Mouse (Mus musculus) layer of hippocampus, adult 11-12 months (tissue): ENCODE measurements at regions not wholly inside any gene's neighbourhood (a gene's known extent, or its start where the extent isn't known, plus 50 kb on each side); places are given as distances from the start of the nearest gene placed in this dataset.

Experiments
- DNase-seq: peaks from one replicate; pipeline ENCODE4 v3.0.0; 2022; ENCODE audit warnings: low spot score

- DNase-seq: no peak
These were observed 141.1 kb upstream of the Pdgfd start for GRCm38 (mm10) chr9:6027272-6027671.

- no peak for DNase-seq
These were observed 102.0 kb upstream of the Pdgfd start for GRCm38 (mm10) chr9:6066419-6066818.

DNA sequence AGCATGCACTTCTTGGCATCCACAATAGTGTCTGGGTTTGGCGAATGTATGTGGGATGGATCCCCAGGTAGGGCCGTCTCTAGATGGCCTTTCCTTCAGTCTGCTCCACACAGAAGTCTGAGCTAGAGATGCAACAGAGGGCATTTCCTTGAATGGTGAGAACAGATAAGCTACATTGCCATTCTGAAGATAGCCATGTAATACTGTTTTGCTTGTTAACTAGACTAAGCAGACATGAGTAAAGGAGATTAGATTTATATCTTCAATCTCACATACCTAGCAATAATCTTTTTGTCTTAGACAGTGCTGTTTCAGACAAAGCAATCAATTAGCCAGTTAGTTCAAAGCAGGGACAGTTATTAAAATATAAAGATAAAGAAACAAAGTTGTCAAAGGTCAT is 100.9 kb upstream of the Pdgfd start:
- no peak for DNase-seq

GRCm38 (mm10) chr9:6081271-6081670 is 87.1 kb upstream of the Pdgfd start:
- no peak for DNase-seq

DNA sequence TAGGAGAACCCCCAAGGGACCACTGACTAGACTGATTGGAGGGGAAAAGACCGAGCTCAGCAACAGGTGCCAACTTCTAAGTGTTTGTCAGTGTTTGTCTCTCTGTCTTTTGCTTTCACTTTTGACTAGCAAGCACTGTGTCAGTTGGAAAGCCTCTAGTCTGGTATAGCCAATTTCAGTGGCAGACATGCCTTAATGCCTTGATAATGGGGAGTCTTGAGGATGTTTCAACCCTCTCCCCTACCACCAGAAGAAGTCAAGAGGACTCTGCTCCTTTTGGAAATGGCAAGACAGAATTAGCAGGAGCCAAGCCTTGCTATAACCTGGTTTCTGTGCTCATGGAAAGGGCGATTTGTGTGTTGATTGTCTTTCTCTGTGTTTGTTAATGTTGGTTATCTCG is 78.5 kb upstream of the Pdgfd start:
- DNase-seq: no peak

GRCm38 (mm10) chr9:6090747-6091146 is 77.6 kb upstream of the Pdgfd start:
- DNase-seq: no peak

DNA sequence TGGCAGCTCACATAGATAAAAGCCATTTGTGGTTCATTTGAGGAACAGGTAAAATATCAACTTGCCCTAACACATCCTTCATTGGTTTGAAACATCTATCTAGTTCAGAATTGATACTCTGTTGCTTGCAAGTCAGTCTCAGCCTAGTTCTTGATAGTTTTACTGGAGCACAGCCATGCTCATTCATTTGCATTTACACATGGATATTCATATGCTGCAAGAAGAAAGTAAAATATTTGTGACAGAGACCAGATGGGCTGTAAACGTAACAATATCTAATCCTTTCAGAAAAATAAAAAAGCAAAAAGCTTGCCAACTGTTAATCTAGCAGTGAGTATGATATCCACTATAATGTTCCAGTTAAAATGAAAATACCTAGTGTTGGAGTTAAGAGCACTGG is 60.3 kb upstream of the Pdgfd start:
- peak; percentile 4 for DNase-seq
